7 mouse cellular contexts compared by ENCODE assay signal in the genomic region with DNA sequence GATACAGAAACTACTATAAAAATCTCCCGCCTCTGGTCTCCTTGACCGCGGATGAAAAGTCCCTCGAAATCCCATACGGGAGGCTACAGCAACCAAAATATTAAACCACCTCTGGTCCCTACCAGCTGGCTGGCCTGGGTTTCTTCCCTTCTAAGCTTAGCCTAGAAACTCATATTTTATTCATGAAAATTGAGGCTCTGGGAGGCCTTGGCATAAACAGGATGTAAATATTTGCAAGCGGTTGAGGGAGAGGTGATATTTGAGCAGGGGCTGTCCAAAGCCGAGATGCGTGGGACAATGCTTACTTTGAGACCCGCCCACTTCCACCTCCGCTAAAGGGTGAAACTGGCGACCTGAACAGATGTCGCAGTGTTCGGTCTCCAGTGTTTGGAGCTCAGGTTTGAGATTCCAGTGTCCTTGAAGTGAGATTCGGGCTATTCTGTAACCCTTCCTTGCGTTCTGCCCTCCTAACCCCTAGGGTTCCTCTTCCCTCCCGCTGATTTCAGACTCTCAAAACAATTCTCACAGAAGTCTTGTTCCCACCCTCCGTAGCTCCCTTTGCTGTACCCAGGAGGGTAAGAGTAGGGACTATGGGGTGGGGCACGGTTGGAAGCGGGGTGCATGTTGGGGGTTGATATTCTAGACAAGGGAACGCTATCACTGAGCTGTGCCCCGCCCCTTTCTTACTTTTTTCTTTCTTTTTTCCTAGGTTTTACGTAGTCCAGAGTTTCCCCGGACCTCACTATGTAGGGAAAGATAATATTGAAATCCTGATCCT. TPM values are rescaled to one million over a fixed set of nuclear protein-coding genes. Genes with fewer than 3 reads are reported as not detected.
DNase-seq lines count a peak whose midpoint lies in the region; ATAC-seq and TF ChIP-seq lines count a peak whose summit lies in the region.

No protein-coding gene starts in this region.

- TF ChIP-seq RAD21 in CH12.LX (IDR thresholded peaks at IDR 0.05; ENCODE audit: low read depth, low read length): no peak

- no peaks in the 10 kb centered on the region for H3K79me2 ChIP-seq in CH12.LX (replicated peaks; ENCODE audit: control insufficient read depth, extremely low read depth, insufficient read depth, poor library complexity, severe bottlenecking)

- TF ChIP-seq EP300 in CH12.LX (IDR thresholded peaks at IDR 0.05; ENCODE audit: low read length): peak; percentile 72

- DNase-seq in CH12.LX (ENCODE audit: extremely low read depth) (peak; percentile 83), R1 (ENCODE audit: low read depth, low spot score) (peak; percentile 72)
- peak; percentile 67 for DNase-seq in embryo, embryonic 11.5 days (ENCODE audit: low read depth, low spot score)
- DNase-seq in lung, postnatal 10 days: peak; percentile 81
- peak; percentile 46 for DNase-seq in retina, adult 2 months (ENCODE audit: low read depth, low spot score)

- H3K4me3 ChIP-seq in CH12.LX (replicated peaks in 1 of 3; ENCODE audit: low read depth in 2 of 3, low read length in 2 of 3, poor library complexity in 1 of 3): peak overlapping the region; percentile 42 to 46 (median 45)
- peak overlapping the region; percentile 53 to 76 for H3K4me3 ChIP-seq in heart, embryonic 14.5 days (ENCODE audit: control insufficient read depth in 1 of 2, insufficient read depth in 1 of 2, low read depth in 1 of 2, low read length in 2 of 2)
- peak overlapping the region; percentile 50 for H3K4me3 ChIP-seq in kidney, embryonic 16.5 days (ENCODE audit: low read length)

- TF ChIP-seq CTCF in CH12.LX (conservative IDR thresholded peaks at IDR 0.05 in 1 of 2, IDR thresholded peaks at IDR 0.05 in 1 of 2; ENCODE audit: low read depth in 2 of 2, low read length in 2 of 2): no peak

- no peak overlapping the region for H3K27ac ChIP-seq in CH12.LX (ENCODE audit: insufficient read depth, low read depth)
- peak overlapping the region; percentile 84 to 89 for H3K27ac ChIP-seq in heart, embryonic 14.5 days (replicated peaks in 1 of 2; ENCODE audit: control insufficient read depth in 1 of 2, insufficient read depth in 1 of 2, low read depth in 2 of 2, low read length in 2 of 2)
- peak overlapping the region; percentile 90 for H3K27ac ChIP-seq in kidney, embryonic 16.5 days (ENCODE audit: low read length)

- ATAC-seq in heart, embryonic 14.5 days (ENCODE audit: insufficient number of reproducible peaks, insufficient read depth, low FRiP score, low read depth): no peak
- ATAC-seq in kidney, embryonic 16.5 days (ENCODE audit: low FRiP score, low TSS enrichment): peak; percentile 59

- WGBS in heart, embryonic 14.5 days: 1% methylated on average over 23 of the region's 23 CpGs
- WGBS in kidney, embryonic 16.5 days: under 1% methylated on average over 23 of the region's 23 CpGs

- peak; percentile 45 for TF ChIP-seq POLR2A in CH12.LX (IDR thresholded peaks at IDR 0.05; ENCODE audit: low read depth, low read length)

- peaks cover 3% of the 10 kb centered on the region for H3K9me3 ChIP-seq in CH12.LX (replicated peaks; ENCODE audit: low read length)
- no peaks in the 10 kb centered on the region for H3K9me3 ChIP-seq in heart, embryonic 14.5 days (ENCODE audit: control insufficient read depth, low read length)
- H3K9me3 ChIP-seq in kidney, embryonic 16.5 days (ENCODE audit: low read length): no peaks in the 10 kb centered on the region

- in situ Hi-C loops in CH12.LX (cut with MboI; ENCODE audit: low pct_ligation_motif_present, low pct_unique_long_range_greater_than_20kb, low sequenced_read_pairs): no loop called here

- peak overlapping the region; percentile 73; the same call in 1 of the 2 replicates for H3K4me2 ChIP-seq in CH12.LX (ENCODE audit: insufficient read depth, low read depth, poor library complexity, severe bottlenecking)
- H3K4me2 ChIP-seq in heart, embryonic 14.5 days (ENCODE audit: low read length): peak overlapping the region; percentile 97
- peak overlapping the region; percentile 82 for H3K4me2 ChIP-seq in kidney, embryonic 16.5 days (replicated peaks; ENCODE audit: low read depth, low read length)

- peak overlapping the region; percentile 52 for H3K9ac ChIP-seq in CH12.LX (ENCODE audit: insufficient read depth, low read depth)
- H3K9ac ChIP-seq in heart, embryonic 14.5 days (ENCODE audit: low read length): peak overlapping the region; percentile 77
- H3K9ac ChIP-seq in kidney, embryonic 16.5 days (replicated peaks; ENCODE audit: low read length): peak overlapping the region; percentile 64

- H3K27me3 ChIP-seq in CH12.LX (replicated peaks): no peaks in the 10 kb centered on the region
- H3K27me3 ChIP-seq in heart, embryonic 14.5 days (ENCODE audit: control insufficient read depth, insufficient read depth, low read length): no peaks in the 10 kb centered on the region
- H3K27me3 ChIP-seq in kidney, embryonic 16.5 days (ENCODE audit: insufficient read depth, low read length): no peaks in the 10 kb centered on the region

- H3K36me3 ChIP-seq in CH12.LX (replicated peaks in 1 of 2; ENCODE audit: control insufficient read depth in 1 of 2, insufficient read depth in 1 of 2, low read length in 1 of 2): no peaks in the 10 kb centered on the region
- H3K36me3 ChIP-seq in heart, embryonic 14.5 days (ENCODE audit: control insufficient read depth, insufficient read depth, low read length): no peaks in the 10 kb centered on the region
- no peaks in the 10 kb centered on the region for H3K36me3 ChIP-seq in kidney, embryonic 16.5 days (ENCODE audit: insufficient read depth, low read length)

- H3K4me1 ChIP-seq in CH12.LX (ENCODE audit: control insufficient read depth in 1 of 2, insufficient read depth in 2 of 2): peaks cover 8 to 60% of the 10 kb centered on the region in 2 experiments
- peaks cover 6 to 7% of the 10 kb centered on the region in 2 experiments for H3K4me1 ChIP-seq in heart, embryonic 14.5 days (ENCODE audit: control insufficient read depth in 2 of 2, insufficient read depth in 2 of 2, low read length in 2 of 2)
- peaks cover 27% of the 10 kb centered on the region for H3K4me1 ChIP-seq in kidney, embryonic 16.5 days (ENCODE audit: insufficient read depth, low read length)

- dilution Hi-C loops in CH12.LX (cut with MboI; ENCODE audit: extremely low pct_ligation_motif_present, extremely low pct_unique_long_range_greater_than_20kb, low sequenced_read_pairs): no loop called here

TF ChIP-seq in CH12.LX, 34 proteins besides CTCF, POLR2A, EP300 and RAD21 (continues in another document):
- TF ChIP-seq PAX5 (IDR thresholded peaks at IDR 0.05; ENCODE audit: low read length): no peak
- peak; percentile 87; the same call in 1 of the 2 replicates for TF ChIP-seq E2F4 (IDR thresholded peaks at IDR 0.05; ENCODE audit: insufficient replicate concordance, low read depth, low read length)
- peak; percentile 35; the same call in 1 of the 2 replicates for TF ChIP-seq JUND (conservative IDR thresholded peaks at IDR 0.05; ENCODE audit: low read depth, low read length)
- no peak for TF ChIP-seq POLR2AphosphoS2 (IDR thresholded peaks at IDR 0.05; ENCODE audit: low read depth, low read length)
- 0 out of 2 replicates have a peak, but pooled peaks have one; percentile 37 for TF ChIP-seq KAT2A (IDR thresholded peaks at IDR 0.05; ENCODE audit: insufficient replicate concordance, low read length)
- TF ChIP-seq USF1 (IDR thresholded peaks at IDR 0.05; ENCODE audit: low read depth, low read length): no peak
- peak; percentile 40 for TF ChIP-seq BHLHE40 (IDR thresholded peaks at IDR 0.05; ENCODE audit: low read depth, low read length)
- TF ChIP-seq TCF12 (IDR thresholded peaks at IDR 0.05; ENCODE audit: low read depth, low read length): peak; percentile 76
- peak; percentile 74 for TF ChIP-seq MAX (IDR thresholded peaks at IDR 0.05; ENCODE audit: low read length)
- TF ChIP-seq SIN3A (IDR thresholded peaks at IDR 0.05; ENCODE audit: low read length): peak; percentile 98
- TF ChIP-seq HCFC1 (IDR thresholded peaks at IDR 0.05; ENCODE audit: low read depth, low read length): peak; percentile 59
- TF ChIP-seq ZKSCAN1 (IDR thresholded peaks at IDR 0.05; ENCODE audit: borderline replicate concordance, low read depth, low read length): no peak
- TF ChIP-seq ELF1 (IDR thresholded peaks at IDR 0.05; ENCODE audit: low read depth, low read length): peak; percentile 62; the same call in 1 of the 2 replicates
- TF ChIP-seq IRF4 (IDR thresholded peaks at IDR 0.05; ENCODE audit: low read depth, low read length): peak; percentile 78
- no peak for TF ChIP-seq ZMIZ1 (IDR thresholded peaks at IDR 0.05; ENCODE audit: low read depth, low read length)
- TF ChIP-seq SMC3 (IDR thresholded peaks at IDR 0.05; ENCODE audit: low read depth, low read length): no peak; the same call in 1 of the 2 replicates
- peak; percentile 46 for TF ChIP-seq MYC (IDR thresholded peaks at IDR 0.05; ENCODE audit: low read depth, low read length)
- peak; percentile 46 for TF ChIP-seq NRF1 (IDR thresholded peaks at IDR 0.05; ENCODE audit: low read depth, low read length)

RNA-seq across cellular contexts. Expression of gene Rfc2, which starts 9.2 kb away (rescaled TPM):
- total RNA-seq in CH12.LX (2012; rRNA removed): 223 and 237 TPM in 2 replicates
- total RNA-seq in CH12.LX (2014; rRNA removed): 219 and 222 TPM in 2 replicates
- 267 and 283 TPM in 2 replicates for polyA plus RNA-seq in CH12.LX (2012; ENCODE audit: insufficient read length, low read depth)
- polyA plus RNA-seq in heart, embryonic 14.5 days (2014; fragmentation: Nextera tagmentation; extraction: Ambion mirVana): 181 and 184 TPM in 2 replicates
- 302 TPM in 2 replicates for polyA plus RNA-seq in kidney, embryonic 16.5 days (2015; fragmentation: Nextera tagmentation; extraction: Ambion mirVana)

RNA-seq across cellular contexts. Expression of gene Syna, which starts 11.9 kb away (rescaled TPM):
- total RNA-seq in CH12.LX (2012; rRNA removed) (0.08 and 0.13 TPM in 2 replicates), CH12.LX (2014; rRNA removed) (0.13 TPM in 1 of 2 replicates, not detected in the other)
- polyA plus RNA-seq in CH12.LX (2012; ENCODE audit: insufficient read length, low read depth): 2.3 and 4.0 TPM in 2 replicates
- not detected in 2 replicates for polyA plus RNA-seq in heart, embryonic 14.5 days (2014; fragmentation: Nextera tagmentation; extraction: Ambion mirVana)
- 0.09 and 0.27 TPM in 2 replicates for polyA plus RNA-seq in kidney, embryonic 16.5 days (2015; fragmentation: Nextera tagmentation; extraction: Ambion mirVana)

RNA-seq across cellular contexts. Expression of gene Clip2, which starts 19.7 kb away (rescaled TPM):
- total RNA-seq in CH12.LX (2012; rRNA removed) (6.5 and 8.7 TPM in 2 replicates), CH12.LX (2014; rRNA removed) (4.7 and 5.4 TPM in 2 replicates)
- polyA plus RNA-seq in CH12.LX (2012; ENCODE audit: insufficient read length, low read depth): 15.7 and 16.7 TPM in 2 replicates
- polyA plus RNA-seq in heart, embryonic 14.5 days (2014; fragmentation: Nextera tagmentation; extraction: Ambion mirVana): 1.2 and 1.9 TPM in 2 replicates
- polyA plus RNA-seq in kidney, embryonic 16.5 days (2015; fragmentation: Nextera tagmentation; extraction: Ambion mirVana): 4.1 and 4.3 TPM in 2 replicates

RNA-seq across cellular contexts. Expression of gene Lat2, which starts 42.9 kb away (rescaled TPM):
- 89.7 and 100 TPM in 2 replicates for total RNA-seq in CH12.LX (2012; rRNA removed)
- total RNA-seq in CH12.LX (2014; rRNA removed): 121 and 130 TPM in 2 replicates
- 108 and 112 TPM in 2 replicates for polyA plus RNA-seq in CH12.LX (2012; ENCODE audit: insufficient read length, low read depth)
- 2.1 and 3.2 TPM in 2 replicates for polyA plus RNA-seq in heart, embryonic 14.5 days (2014; fragmentation: Nextera tagmentation; extraction: Ambion mirVana)
- 1.8 and 3.6 TPM in 2 replicates for polyA plus RNA-seq in kidney, embryonic 16.5 days (2015; fragmentation: Nextera tagmentation; extraction: Ambion mirVana)
